Mouse (Mus musculus) adrenal gland, postnatal 4 days (tissue): ENCODE data around the gene Fkbp8. TPM values are rescaled to one million over a fixed set of nuclear protein-coding genes. Genes with fewer than 3 reads are reported as not detected.
"Not testable (repeated sequence)": the region's sequence is repeated elsewhere in the genome, so short reads cannot be mapped to it uniquely, and the experiment has no call there.

Source experiments
- DNase-seq, 2 experiments: peaks; one replicate each; pipeline ENCODE4 v3.0.0; 2021 to 2022; ENCODE audit warnings: low spot score in 2 of 2, mixed read lengths in 2 of 2
- total RNA-seq, 2 experiments: library from RNA; stranded (reverse); gene quantifications; 2 replicates each; pipeline ENCODE4 v1.2.3; 2021

Gene Fkbp8
- total RNA-seq, 2 experiments from 2014 or later, result 315 to 322 TPM

DNA sequence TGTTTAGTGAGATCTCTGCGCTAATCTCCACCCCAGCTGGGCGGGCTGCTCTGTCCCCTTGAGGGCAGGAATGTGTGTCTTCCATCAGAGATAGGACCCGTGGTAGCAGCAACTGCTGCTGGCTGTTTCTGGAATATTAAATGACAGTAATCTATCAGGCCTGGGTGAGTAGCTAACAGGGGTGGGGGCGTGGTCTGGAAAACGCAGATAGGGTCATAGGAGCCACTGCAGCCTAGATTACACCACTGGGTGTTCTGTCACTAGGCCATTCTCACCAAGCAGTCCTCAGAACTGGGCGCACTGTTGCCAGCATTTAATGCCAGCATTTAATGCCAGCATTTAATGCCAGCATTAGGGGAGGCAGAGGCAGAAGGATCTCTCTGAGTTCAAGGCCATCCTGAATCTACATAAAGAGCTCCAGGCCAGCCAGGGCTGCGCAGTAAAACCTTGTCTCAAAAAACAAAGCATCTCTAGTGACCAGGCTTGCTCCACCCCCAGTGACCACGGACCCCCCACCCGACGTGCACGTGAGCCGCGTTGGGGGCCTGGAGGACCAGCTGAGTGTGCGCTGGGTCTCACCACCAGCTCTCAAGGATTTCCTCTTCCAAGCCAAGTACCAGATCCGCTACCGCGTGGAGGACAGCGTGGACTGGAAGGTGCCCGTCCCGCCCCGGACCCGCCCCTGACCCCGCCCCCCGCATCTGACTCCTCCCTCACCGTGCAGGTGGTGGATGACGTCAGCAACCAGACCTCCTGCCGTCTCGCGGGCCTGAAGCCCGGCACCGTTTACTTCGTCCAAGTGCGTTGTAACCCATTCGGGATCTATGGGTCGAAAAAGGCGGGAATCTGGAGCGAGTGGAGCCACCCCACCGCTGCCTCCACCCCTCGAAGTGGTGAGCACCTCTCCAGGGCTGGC lies 26.9 kb upstream of the Fkbp8 start:
- DNase-seq, result no peak

DNA sequence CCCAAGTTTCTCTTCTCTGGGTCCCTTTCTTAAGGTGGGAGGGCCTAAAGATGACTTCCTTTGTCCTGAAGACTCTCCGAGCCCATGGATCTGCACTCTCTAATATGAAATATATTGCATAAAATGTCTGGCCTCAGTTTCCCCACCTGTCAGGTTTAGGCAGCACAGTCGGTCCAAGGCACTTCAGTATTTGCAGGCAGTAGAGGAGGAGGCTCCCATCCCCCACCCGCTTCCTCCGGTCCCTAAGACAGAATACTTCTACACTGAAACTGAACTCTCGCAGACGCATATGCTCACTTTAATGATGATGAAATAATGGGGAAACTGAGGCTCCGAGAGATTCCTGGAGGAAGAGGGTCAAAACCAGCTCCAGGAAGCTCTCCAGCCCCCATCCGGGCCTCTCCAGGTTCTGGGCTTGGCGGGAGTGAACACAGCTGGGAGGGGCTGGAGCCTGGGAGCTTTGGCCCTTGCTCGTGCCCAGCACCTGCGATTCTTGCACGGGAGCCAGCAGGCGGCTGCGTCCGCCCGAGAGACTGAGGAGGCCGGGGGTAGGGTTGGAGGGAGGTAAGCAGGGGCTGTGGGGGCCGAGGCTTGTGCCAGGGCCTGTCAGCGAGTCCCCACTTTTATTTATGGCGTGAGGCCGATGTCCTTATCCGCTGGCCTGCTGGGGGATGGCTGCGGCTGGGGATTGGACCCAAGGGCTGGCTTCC lies 25.5 kb upstream of the Fkbp8 start:
- no peak for DNase-seq

DNA sequence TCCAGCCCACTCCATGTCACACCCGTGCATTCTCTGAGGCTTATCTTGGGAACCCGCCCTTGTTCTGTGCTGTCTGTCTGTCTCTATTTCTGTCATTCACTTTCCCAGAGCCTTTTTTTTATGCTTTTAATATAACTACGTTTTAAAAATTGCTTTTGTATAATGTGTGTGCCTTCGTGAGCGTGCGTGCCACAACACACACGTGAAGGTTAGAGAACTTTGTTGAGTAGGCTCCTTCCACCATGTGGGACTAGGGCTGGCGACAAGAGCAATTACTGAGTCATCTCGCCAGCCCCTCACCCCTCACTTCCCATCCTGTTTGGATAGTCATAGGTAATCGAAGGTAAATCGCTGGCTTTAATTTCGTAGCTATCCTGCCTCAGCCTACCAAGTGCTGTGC lies 25.0 kb upstream of the Fkbp8 start:
- DNase-seq, result no peak

DNA sequence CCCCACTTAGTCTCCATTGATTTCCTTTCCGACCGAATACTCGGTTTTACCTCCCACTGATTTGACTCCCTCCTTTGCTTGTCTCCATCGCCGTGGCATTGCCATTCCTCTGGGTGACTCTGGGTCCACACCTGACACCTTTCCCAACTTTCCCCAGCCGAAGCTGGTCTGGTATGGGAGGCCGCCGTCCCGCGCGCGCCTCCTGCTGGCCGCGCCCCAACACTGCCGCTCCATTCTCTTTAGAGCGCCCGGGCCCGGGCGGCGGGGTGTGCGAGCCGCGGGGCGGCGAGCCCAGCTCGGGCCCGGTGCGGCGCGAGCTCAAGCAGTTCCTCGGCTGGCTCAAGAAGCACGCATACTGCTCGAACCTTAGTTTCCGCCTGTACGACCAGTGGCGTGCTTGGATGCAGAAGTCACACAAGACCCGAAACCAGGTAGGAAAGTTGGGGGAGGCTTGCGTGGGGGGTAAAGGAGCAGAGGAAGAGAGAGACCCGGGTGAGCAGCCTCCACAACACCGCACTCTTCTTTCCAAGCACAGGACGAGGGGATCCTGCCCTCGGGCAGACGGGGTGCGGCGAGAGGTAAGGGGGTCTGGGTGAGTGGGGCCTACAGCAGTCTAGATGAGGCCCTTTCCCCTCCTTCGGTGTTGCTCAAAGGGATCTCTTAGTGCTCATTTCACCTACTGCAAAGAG lies 24.3 kb upstream of the Fkbp8 start:
- DNase-seq, result peak in 1 of 2 experiments; percentile 37

DNA sequence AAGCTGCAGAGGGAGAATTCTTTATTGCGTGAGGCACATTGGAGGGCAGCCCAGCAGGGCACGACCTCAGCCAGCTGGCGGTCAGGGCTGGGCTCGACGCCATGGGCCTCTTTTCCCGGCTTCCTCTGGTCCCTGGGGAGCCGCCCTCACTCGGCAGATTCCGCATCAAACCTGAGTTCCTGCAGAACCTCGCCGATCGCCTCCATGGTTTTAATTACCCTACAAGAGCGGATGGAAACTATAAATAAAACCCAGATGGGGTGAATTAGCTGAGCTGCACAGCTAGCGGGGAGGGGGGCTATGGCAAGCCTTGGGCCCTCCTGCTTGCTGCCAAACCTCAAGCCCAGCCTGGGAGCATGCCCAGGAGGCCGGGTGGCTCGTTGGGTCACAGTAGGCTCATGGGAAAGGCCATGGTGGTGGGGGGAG lies 23.2 kb upstream of the Fkbp8 start:
- DNase-seq, result peak in 1 of 2 experiments; percentile 30

DNA sequence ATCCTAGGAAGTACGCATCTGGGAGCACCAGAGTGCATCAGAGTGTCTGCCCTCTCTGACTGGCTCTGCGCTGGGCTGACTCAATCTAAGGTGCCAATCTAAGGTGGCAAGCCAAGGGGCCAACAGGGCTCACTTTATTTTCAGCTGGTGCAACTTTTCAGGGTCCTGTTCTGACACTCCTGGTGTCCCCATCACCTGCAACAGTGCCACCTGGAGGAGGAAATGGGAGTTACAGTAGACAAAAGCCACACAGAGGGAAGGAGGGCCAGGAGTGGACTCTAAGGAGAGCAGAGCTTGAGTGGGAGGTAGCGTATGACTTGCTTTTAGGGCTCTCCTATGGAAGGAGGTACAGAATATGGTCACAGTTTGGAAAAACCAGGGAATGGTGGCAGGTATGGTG lies 22.7 kb upstream of the Fkbp8 start:
- peak in 1 of 2 experiments; percentile 72 for DNase-seq

DNA sequence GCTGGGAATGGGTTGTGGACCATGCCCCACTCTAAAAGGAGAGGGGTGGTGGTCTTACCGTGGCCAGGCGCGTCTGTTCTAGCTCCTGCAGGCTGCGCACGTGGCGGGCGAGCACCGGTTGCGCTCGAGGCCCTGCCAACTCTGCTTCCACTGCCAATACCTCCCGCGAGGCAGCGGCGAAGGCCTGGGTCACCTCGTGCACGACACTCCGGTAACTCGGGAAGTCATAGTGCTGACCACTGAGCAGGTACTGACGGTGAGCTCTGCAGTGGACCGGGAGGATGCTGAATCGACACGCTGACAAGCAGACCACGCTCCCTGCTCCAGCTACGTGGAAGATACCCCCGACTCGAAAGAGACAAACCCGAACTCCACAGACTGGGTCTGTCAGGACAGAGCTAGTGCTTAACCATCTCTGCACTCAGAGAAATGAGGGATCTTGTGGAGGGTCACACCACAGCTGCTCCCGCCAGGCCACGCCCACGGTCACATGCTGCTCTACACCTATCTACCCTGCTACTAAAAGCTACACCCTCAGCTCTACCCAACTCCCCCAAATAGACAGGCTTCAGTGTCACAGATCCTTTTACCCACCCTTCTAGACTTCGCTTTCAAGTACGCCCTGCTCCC lies 21.7 kb upstream of the Fkbp8 start:
- no peak for DNase-seq

DNA sequence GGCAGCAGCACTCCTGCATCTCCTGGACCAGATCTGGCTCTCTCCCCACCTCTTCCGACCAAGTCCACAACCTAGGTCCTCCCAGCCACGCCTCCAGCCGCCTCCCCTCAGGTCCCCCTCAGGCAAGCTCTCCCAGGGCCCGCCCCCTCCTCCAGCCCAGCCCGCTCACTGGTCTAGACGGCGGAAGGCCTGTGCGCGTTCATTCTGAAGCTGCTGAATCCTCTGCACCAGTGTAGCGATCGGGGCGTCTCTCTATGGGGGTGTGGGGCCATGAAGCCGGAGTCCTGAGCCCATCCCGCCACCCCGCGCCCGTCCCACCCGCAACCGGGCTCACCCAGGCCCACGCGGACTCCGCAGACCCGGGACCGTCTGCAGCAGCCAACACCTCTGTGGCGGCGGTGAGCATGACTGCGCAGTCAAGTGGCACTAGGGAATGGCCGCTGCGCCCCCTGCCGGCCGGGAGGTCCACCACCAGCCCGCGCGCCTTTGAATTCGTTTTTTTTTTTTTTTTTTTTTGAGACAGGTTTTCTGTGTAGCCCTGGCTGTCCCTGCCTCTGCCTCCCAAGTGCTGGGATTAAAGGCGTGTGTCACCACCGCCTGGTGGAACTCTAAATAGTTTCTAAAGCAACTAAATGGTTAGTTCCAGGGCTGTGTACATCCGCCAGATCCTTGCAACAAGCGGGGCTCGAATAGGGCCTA lies 21.0 kb upstream of the Fkbp8 start, which contains the start of gene Rex1bd:
Gene Rex1bd, minus strand, starts transcription at position 425 of the 699 bp plus-strand sequence.
- DNase-seq, result peak; percentile 82 to 91

DNA sequence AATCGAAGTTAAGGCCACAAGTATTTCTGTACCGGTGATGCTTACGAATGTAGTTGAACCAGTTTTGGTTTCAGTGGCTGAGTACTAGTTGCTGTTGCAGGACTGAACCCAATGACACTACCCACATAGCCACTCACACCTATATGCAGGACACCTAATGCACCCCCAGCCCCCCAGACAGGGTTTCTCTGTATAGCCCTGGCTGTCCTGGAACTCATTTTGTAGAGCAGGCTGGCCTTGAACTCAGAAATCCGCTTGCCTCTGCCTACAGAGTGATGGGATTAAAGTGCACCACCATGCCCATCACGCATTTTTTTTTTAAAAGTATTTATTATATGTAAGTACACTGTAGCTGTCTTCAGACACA lies 20.5 kb upstream of the Fkbp8 start:
- no peak for DNase-seq

DNA sequence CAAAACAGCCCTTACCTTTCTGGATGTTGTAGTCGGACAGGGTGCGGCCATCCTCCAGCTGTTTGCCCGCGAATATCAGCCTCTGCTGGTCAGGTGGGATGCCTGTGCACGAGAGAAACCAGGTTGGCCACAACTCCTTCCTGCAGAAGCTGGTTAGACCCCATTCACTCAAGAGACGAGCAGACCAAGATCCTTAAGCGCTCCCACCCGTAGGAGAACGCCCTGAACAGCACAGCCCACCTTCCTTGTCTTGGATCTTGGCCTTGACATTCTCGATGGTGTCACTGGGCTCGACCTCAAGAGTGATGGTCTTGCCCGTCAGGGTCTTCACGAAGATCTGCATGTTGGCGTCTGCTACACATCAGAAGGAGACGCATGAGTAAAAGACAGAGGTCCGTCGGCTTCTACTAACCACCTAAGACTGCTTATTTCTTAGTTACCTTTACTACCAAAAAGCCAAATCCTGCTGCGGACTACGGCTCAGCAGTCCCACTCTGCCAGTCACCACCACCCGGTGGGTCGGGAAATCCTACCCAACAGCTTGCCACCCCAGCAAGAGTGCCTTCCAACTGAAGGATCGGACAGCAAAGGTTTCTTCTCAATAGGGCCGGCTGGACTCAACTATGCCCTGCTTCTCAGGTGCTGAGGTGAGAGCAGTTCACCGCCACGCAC lies 18.1 kb upstream of the Fkbp8 start:
- DNase-seq, result no peak

DNA sequence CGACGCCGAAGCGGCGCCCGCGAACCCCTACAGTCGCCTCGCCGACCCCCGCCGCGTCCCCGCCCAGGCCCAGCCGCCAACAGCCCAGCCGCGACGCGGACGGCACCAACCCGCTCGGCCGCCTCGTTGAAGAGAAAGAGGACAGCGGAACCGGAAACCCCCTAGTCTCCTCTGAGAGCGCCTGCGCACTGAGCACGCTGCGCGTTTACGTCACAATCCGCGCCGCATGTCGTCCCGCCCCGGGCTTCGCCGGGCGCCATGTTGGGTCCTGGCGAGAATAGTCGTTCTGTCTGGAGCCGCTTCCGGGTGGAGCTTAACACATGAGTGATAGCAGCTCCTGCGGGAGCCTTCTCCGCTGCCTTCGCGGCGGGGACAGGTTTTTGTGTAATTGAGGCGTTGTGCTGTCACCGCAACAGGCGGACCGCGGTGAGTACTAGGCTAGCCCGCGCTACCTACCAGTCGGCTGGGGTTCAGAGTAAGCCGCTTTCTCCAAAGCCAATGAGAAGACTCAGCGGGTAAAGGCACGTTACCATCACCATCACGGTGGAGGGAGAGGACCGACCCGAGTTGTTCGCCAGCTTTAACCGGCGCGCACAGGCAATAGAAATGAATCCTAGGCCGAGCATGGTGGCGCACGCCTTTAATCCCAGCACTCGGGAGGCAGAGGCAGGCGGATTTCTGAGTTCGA lies 17.2 kb upstream of the Fkbp8 start, which contains the start of gene Uba52:
Gene Uba52, minus strand, starts transcription at position 574 of the 688 bp plus-strand sequence.
- DNase-seq, result peak; percentile 95 to 97

DNA sequence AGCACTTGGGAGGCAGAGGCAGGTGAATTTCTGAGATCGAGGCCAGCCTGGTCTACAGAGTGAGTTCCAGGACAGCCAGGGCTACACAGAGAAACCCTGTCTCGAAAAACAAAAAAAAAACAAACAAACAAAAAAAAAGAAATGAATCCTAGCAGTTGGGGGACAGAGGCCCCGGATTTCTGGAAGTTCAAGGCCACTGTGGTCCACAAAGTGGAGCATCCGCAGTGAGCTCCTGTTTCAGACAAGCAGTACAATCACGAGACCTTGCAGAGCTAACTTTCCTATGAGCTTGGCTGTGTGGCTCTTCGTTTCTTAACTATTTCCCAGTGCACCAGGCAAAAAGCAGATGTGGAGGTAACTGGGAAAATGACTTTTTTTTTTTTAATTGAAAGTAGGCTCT lies 16.4 kb upstream of the Fkbp8 start:
- not testable (repeated sequence) for DNase-seq

DNA sequence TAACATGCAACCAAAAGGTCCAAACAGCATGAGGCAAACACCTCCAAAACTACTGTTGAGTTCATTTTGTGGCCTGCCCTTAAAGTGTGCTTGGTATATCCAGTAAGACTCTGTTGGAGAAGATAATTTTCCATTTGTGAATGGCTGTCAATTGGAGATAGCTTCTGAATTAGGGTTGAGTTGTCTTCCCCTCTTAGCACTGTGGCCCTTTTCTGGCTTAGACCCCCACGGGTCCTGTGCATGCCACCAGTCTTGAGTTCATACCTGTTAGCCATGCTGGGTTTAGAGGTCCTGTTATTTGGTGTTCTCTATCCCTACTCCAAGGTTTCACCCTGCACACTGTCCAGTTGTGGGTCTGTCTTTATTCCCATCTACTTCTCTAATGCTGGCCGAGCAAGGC lies 15.8 kb upstream of the Fkbp8 start:
- no peak for DNase-seq

DNA sequence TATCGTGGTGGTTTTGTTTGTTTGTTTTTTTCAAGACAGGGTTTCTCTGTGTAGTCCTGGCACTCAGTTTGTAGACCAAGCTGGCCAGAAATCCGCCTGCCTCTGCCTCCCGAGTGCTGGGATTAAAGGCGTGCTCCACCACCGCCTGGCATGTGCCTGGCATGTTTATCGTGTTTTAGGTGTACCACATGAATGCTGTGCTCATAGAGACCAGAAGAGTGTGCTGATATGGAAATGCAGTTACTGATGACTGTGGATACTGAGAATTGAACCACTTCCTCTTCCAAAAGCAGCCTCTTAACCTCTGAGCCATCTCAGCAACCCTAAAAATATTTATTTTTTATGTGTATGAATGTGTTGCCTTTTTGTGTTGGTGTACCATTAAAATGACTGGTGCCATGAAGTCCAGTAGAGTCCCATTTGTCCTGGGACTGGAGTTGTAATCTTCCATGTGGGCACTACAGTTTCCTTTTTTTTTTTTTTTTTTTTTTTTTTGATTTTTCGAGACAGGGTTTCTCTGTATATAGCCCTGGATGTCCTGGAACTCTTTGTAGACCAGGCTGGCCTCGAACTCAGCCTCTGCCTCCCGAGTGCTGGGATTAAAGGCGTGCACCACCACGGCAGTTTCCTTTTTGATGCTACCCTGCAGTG lies 15.1 kb upstream of the Fkbp8 start:
- DNase-seq, result no peak

DNA sequence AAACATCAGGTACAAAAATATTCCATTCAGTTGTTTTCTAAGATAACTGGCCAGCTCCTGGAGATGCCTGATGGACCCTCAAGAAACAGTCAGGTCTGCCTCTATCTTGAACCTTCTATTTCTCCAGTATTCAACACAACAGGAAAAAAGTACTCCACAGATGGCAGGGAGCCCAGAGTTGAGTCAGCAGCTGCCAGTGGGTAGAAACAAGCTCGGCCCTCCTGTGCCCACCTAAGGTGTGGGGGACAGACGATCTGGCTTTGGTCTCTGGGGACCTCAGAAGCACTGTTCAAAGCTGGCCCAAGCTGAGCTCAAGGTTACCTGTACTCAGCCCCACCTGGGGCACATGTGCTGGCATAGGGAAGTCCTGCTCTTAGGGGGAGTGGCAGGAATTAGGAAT lies 14.1 kb upstream of the Fkbp8 start:
- no peak for DNase-seq

DNA sequence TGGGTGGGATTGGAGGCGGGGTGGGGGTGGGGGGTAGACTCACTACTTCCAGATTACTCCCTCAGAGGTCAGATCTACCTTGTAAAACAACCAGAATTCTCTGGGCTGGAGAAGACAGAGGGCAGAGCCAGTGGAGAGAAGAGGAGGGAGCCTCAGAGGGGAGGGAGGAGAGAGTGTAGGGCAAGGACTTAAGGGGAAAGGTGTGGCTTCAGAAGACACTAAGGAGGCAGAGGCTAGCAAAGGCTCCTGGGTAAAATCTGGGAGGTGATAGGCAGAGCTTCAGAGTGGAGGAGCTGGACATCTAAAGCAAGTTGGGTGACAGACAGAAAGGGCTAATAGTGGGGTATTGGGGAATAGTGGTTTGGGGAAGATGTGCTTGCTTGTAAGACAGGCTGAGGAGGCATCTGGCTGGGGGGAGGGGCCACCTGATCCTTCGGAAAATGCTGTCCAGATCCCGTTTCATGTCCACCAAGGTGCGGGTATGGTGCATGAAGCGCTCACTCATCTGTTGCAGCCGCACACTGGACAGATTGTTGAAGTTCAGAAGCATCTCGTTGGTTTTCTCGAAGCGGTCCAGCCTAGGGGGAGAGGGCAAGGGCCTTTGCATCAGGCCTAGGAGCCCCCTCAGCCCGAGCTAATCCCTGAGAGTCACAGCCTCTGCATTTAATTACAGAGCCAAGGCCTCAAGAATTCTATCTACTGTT lies 9.4 kb upstream of the Fkbp8 start:
- no peak for DNase-seq

DNA sequence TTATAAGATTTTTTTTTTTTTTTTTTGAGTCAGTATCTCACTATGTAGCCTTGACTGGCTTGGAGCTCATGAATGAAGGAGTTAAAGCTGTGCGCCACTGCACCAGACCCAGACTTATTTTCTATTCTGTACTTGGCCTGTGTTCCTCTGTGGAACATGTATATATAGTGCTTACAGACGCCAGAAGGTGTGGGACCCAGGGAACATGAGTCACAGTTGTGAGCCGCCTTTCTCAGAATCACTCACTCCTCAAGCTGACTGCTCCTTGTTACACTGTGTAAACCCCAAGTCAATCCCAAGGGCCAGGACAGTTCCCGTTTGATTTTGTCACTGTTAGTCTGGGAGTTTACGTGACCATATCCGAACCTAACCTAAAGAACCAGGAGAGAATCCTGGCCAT lies 8.5 kb upstream of the Fkbp8 start:
- DNase-seq, result no peak

DNA sequence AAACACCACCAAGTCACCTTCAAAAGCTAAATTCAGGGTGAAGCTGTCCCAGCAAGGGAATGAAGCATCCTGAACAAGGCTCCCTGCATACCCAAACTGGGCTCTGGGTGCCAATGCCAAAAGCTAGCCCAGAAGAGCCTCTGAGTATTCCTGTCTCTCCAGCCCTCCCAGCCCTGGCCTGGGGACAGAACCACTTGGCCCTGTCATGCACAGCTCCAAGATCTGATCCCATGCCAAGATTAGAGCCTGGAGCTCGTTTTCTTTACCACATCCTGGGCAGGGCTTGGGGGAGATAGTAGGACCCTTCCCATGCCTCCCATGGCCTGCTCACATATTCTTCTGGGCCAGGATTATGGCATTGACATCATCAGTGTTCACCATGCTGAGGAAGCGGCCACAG lies 7.9 kb upstream of the Fkbp8 start:
- DNase-seq, result no peak
